Mouse (Mus musculus): ENCODE measurements around the gene Ttll6. TPM values are rescaled to one million over a fixed set of nuclear protein-coding genes. Genes with fewer than 3 reads are reported as not detected.

The Ttll6 gene
- polyA plus RNA-seq, 1 experiment from 2014 or later = 0.37 TPM

GRCm38 (mm10) chr11:96173288-96173840, 39.8 kb downstream of the Ttll6 start:
- no peaks in the 10 kb centered on the region for H3K9me3 ChIP-seq (ENCODE audit: control insufficient read depth, low read length)
- no peaks in the 10 kb centered on the region for H3K36me3 ChIP-seq (replicated peaks; ENCODE audit: control insufficient read depth, insufficient read depth)
- H3K27ac ChIP-seq = no peak overlapping the region
- ATAC-seq (ENCODE audit: low FRiP score) (no peak), DNase-seq (ENCODE audit: low spot score) (no peak)
- H3K4me1 ChIP-seq (replicated peaks; ENCODE audit: control insufficient read depth, insufficient read depth, low read length) = no peaks in the 10 kb centered on the region
- under 1% methylated on average over 16 of the region's 16 CpGs for WGBS
- no peak overlapping the region for H3K4me3 ChIP-seq (replicated peaks; ENCODE audit: low read length)
- H3K9ac ChIP-seq = no peak overlapping the region
- H3K27me3 ChIP-seq (ENCODE audit: control insufficient read depth, insufficient read depth, low read length) = peaks cover 98% of the 10 kb centered on the region
- no peak overlapping the region for H3K4me2 ChIP-seq (replicated peaks)

DNA sequence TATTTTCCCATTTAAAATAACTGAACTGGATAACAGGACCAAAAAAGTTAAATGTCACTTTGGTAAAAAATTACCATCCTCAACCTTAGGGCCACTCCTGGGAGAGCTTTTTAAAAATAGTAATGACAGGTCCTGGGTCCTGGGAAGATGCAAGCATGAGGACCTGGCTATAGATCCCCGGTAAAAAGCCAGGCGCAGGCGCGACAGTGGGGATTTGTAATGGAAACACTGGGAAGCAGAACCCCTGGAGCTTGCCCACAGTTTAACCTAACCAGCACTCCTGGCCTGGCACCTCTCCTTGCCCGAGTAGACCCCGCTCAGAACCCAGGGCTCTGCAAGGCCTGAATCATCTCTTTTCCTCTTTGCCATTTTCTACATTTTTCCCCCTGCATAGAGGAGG, 41.3 kb downstream of the Ttll6 start:
- no peak overlapping the region for H3K9ac ChIP-seq
- no peaks in the 10 kb centered on the region for H3K36me3 ChIP-seq (replicated peaks; ENCODE audit: control insufficient read depth, insufficient read depth)
- no peak overlapping the region for H3K27ac ChIP-seq
- H3K4me3 ChIP-seq (replicated peaks; ENCODE audit: low read length) = no peak overlapping the region
- ATAC-seq (ENCODE audit: low FRiP score) = no peak
- H3K9me3 ChIP-seq (ENCODE audit: control insufficient read depth, low read length) = no peaks in the 10 kb centered on the region
- WGBS = 0% methylated on average over 6 of the region's 6 CpGs
- no peaks in the 10 kb centered on the region for H3K4me1 ChIP-seq (replicated peaks; ENCODE audit: control insufficient read depth, insufficient read depth, low read length)
- no peak for DNase-seq (ENCODE audit: low spot score)
- peaks cover 98% of the 10 kb centered on the region for H3K27me3 ChIP-seq (ENCODE audit: control insufficient read depth, insufficient read depth, low read length)
- H3K4me2 ChIP-seq (replicated peaks) = no peak overlapping the region

DNA sequence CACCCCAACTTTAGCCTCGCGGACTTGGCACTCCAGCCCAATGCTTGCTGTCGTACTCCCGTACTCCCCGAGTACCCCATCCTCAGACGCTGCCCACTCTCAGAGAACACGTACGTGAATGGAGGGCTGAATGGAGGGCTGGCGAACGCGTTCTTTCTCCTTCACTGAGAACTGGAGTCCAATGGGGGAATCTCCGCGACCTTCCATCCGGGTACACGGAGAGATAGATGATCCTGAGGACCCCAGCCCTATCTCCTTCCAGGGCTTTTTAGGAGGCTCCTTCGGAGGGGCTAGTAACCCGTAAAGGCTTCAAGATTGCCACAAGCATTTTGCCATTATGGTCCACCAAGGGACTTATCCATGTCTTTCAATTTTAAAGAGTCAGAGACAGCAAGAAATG, 41.9 kb downstream of the Ttll6 start:
- Histone ChIP-seq H3K27me3 (ENCODE audit: control insufficient read depth, insufficient read depth, low read length) (peaks cover 98% of the 10 kb centered on the region), H3K36me3 (replicated peaks; ENCODE audit: control insufficient read depth, insufficient read depth) (no peaks in the 10 kb centered on the region), H3K4me3 (replicated peaks; ENCODE audit: low read length) (no peak overlapping the region), H3K4me1 (replicated peaks; ENCODE audit: control insufficient read depth, insufficient read depth, low read length) (no peaks in the 10 kb centered on the region), H3K4me2 (replicated peaks) (no peak overlapping the region), H3K27ac (no peak overlapping the region), H3K9ac (no peak overlapping the region), H3K9me3 (ENCODE audit: control insufficient read depth, low read length) (no peaks in the 10 kb centered on the region)
- no peak for ATAC-seq (ENCODE audit: low FRiP score)
- no peak for DNase-seq (ENCODE audit: low spot score)
- under 1% methylated on average over 17 of the region's 17 CpGs for WGBS

DNA sequence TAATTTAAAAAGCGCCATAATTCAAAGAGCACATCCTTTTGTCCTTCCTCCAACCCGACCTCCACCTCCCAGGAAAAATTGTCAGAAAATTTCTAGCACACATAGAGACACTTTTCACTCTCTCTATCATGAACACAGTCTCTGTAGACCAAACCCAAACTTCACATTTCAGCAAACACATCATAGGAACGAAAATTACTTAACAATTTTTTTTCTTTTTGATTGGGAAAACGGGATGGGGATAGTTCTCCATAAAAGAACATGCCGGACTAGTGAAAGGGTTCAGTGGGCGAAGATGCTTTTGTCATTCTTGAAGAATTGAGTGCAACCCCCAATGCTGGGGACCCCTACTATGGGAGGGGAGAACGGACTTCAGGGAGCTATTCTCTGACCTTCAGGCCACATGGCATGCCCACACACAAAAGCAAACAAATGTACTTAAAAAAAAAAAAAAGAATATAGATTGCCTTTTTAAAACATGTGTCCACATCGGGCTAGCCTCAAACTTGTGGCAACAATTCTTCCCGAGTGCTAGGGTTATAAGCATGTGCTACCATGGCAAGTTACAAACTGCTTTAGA, 42.5 kb downstream of the Ttll6 start:
- no peaks in the 10 kb centered on the region for H3K4me1 ChIP-seq (replicated peaks; ENCODE audit: control insufficient read depth, insufficient read depth, low read length)
- DNase-seq (ENCODE audit: low spot score) (no peak), ATAC-seq (ENCODE audit: low FRiP score) (no peak)
- WGBS = 5% methylated on average over 9 of the region's 9 CpGs
- no peak overlapping the region for H3K27ac ChIP-seq
- no peak overlapping the region for H3K4me2 ChIP-seq (replicated peaks)
- no peak overlapping the region for H3K4me3 ChIP-seq (replicated peaks; ENCODE audit: low read length)
- peaks cover 98% of the 10 kb centered on the region for H3K27me3 ChIP-seq (ENCODE audit: control insufficient read depth, insufficient read depth, low read length)
- no peaks in the 10 kb centered on the region for H3K36me3 ChIP-seq (replicated peaks; ENCODE audit: control insufficient read depth, insufficient read depth)
- H3K9ac ChIP-seq = no peak overlapping the region
- no peaks in the 10 kb centered on the region for H3K9me3 ChIP-seq (ENCODE audit: control insufficient read depth, low read length)

GRCm38 (mm10) chr11:96176841-96177240, 43.3 kb downstream of the Ttll6 start:
- no peak for DNase-seq (ENCODE audit: low spot score)
- Histone ChIP-seq H3K4me2 (replicated peaks) (no peak overlapping the region), H3K27me3 (ENCODE audit: control insufficient read depth, insufficient read depth, low read length) (peaks cover 98% of the 10 kb centered on the region), H3K4me3 (replicated peaks; ENCODE audit: low read length) (no peak overlapping the region), H3K36me3 (replicated peaks; ENCODE audit: control insufficient read depth, insufficient read depth) (no peaks in the 10 kb centered on the region), H3K9ac (no peak overlapping the region), H3K9me3 (ENCODE audit: control insufficient read depth, low read length) (no peaks in the 10 kb centered on the region), H3K4me1 (replicated peaks; ENCODE audit: control insufficient read depth, insufficient read depth, low read length) (no peaks in the 10 kb centered on the region), H3K27ac (no peak overlapping the region)
- WGBS = 1% methylated on average over 10 of the region's 10 CpGs
- no peak for ATAC-seq (ENCODE audit: low FRiP score)

DNA sequence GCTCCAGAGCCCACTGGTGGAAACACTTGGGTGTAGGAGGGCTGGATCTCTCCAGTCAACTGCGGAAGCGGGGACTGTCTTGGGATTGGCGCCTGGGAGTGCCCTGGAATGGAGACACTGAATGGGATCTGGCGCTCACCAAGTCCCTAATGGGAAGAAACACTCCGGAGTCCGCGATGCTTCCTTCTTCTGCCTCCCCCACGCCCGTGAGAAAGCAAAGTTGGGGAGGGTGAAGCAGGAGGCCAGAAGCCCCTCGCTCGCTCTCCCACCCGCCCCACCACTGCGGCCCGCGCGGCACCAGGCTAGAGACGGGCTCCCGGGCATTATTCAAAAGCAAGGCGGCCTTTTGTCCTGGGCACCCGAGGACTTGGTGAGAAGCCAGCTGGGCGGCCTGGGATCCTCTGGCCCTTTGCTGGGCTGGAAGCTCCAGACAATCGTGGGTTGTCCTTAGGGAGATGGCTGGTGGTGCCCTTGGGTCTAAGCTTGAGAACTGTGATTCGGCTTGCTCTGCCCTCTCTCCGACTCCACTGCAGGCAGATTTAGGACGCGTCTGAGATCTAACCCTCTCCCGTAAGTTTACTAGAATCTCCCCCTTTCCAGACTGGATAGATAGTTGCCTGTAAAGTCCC, 44.1 kb downstream of the Ttll6 start:
- no peak overlapping the region for H3K9ac ChIP-seq
- H3K27me3 ChIP-seq (ENCODE audit: control insufficient read depth, insufficient read depth, low read length) = peaks cover 98% of the 10 kb centered on the region
- no peak overlapping the region for H3K27ac ChIP-seq
- ATAC-seq (ENCODE audit: low FRiP score) (no peak), DNase-seq (ENCODE audit: low spot score) (no peak)
- H3K4me3 ChIP-seq (replicated peaks; ENCODE audit: low read length) = no peak overlapping the region
- WGBS = under 1% methylated on average over 27 of the region's 27 CpGs
- no peak overlapping the region for H3K4me2 ChIP-seq (replicated peaks)
- H3K36me3 ChIP-seq (replicated peaks; ENCODE audit: control insufficient read depth, insufficient read depth) = no peaks in the 10 kb centered on the region
- H3K4me1 ChIP-seq (replicated peaks; ENCODE audit: control insufficient read depth, insufficient read depth, low read length) = no peaks in the 10 kb centered on the region
- peaks cover 3% of the 10 kb centered on the region for H3K9me3 ChIP-seq (ENCODE audit: control insufficient read depth, low read length)

DNA sequence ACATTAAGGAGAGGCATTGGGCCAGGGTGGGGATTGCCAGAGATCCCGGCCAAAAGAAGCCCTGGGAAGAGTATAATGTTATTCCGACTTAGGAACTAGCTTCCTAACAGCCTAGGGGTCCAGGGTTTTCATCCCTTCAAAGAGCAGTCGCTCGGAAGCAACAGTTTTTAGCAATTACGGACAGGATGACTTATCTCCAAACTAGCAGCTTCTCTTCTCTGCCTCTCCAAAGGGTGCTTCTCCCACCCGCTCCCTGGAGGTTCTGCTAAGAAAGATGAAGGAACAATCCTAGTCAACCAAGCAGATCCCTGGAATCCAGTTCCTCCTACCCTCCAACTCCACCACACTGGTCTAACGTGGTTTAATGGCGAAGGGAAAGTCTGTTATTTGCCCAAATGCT, 44.8 kb downstream of the Ttll6 start:
- Histone ChIP-seq H3K9me3 (ENCODE audit: control insufficient read depth, low read length) (peaks cover 8% of the 10 kb centered on the region), H3K36me3 (replicated peaks; ENCODE audit: control insufficient read depth, insufficient read depth) (no peaks in the 10 kb centered on the region), H3K9ac (no peak overlapping the region), H3K4me2 (replicated peaks) (no peak overlapping the region), H3K4me3 (replicated peaks; ENCODE audit: low read length) (no peak overlapping the region), H3K27me3 (ENCODE audit: control insufficient read depth, insufficient read depth, low read length) (peaks cover 98% of the 10 kb centered on the region), H3K4me1 (replicated peaks; ENCODE audit: control insufficient read depth, insufficient read depth, low read length) (no peaks in the 10 kb centered on the region), H3K27ac (no peak overlapping the region)
- no peak for DNase-seq (ENCODE audit: low spot score)
- ATAC-seq (ENCODE audit: low FRiP score) = no peak
- under 1% methylated on average over 8 of the region's 8 CpGs for WGBS

- Histone ChIP-seq H3K4me2 (replicated peaks) (no peak overlapping the region), H3K27ac (no peak overlapping the region), H3K9me3 (ENCODE audit: control insufficient read depth, low read length) (peaks cover 8% of the 10 kb centered on the region), H3K4me3 (replicated peaks; ENCODE audit: low read length) (no peak overlapping the region), H3K9ac (no peak overlapping the region), H3K36me3 (replicated peaks; ENCODE audit: control insufficient read depth, insufficient read depth) (no peaks in the 10 kb centered on the region), H3K27me3 (ENCODE audit: control insufficient read depth, insufficient read depth, low read length) (peaks cover 98% of the 10 kb centered on the region), H3K4me1 (replicated peaks; ENCODE audit: control insufficient read depth, insufficient read depth, low read length) (no peaks in the 10 kb centered on the region)
- no peak for ATAC-seq (ENCODE audit: low FRiP score)
- 1% methylated on average over 6 of the region's 6 CpGs for WGBS
- DNase-seq (ENCODE audit: low spot score) = no peak
These were observed 45.4 kb downstream of the Ttll6 start for GRCm38 (mm10) chr11:96178911-96179503.

- H3K4me2 ChIP-seq (replicated peaks) = no peak overlapping the region
- 15% methylated on average over 4 of the region's 4 CpGs for WGBS
- no peak for DNase-seq (ENCODE audit: low spot score)
- H3K9ac ChIP-seq = no peak overlapping the region
- no peaks in the 10 kb centered on the region for H3K36me3 ChIP-seq (replicated peaks; ENCODE audit: control insufficient read depth, insufficient read depth)
- H3K4me3 ChIP-seq (replicated peaks; ENCODE audit: low read length) = no peak overlapping the region
- H3K9me3 ChIP-seq (ENCODE audit: control insufficient read depth, low read length) = peaks cover 8% of the 10 kb centered on the region
- no peaks in the 10 kb centered on the region for H3K4me1 ChIP-seq (replicated peaks; ENCODE audit: control insufficient read depth, insufficient read depth, low read length)
- no peak overlapping the region for H3K27ac ChIP-seq
- peaks cover 98% of the 10 kb centered on the region for H3K27me3 ChIP-seq (ENCODE audit: control insufficient read depth, insufficient read depth, low read length)
- no peak for ATAC-seq (ENCODE audit: low FRiP score)
These were observed 47.5 kb downstream of the Ttll6 start for GRCm38 (mm10) chr11:96181061-96181460.

All from hindbrain, embryonic 14.5 days (tissue).